Comparison of ENCODE assay signal across 9 mouse cellular contexts in genomic region chr2:35259338-35260080, GRCm38 (mm10). TPM values are rescaled to one million over a fixed set of nuclear protein-coding genes. Genes with fewer than 3 reads are reported as not detected.
DNase-seq lines count a peak whose midpoint lies in the region; ATAC-seq and TF ChIP-seq lines count a peak whose summit lies in the region.
"Had no signal": no experiment of that assay in that cellular context is flagged by ENCODE, and none has a peak within 500 bp of the region (broad histone marks: within the 10 kb centered on the region; RNA-seq: fewer than 3 reads in every experiment).

No protein-coding gene starts in this region.

- no peaks in the 10 kb centered on the region for H3K9me3 ChIP-seq in heart, embryonic 13.5 days
- H3K9me3 ChIP-seq in G1E (replicated peaks): no peaks in the 10 kb centered on the region
- H3K9me3 ChIP-seq in heart, postnatal 0 days (replicated peaks; ENCODE audit: control insufficient read depth, low read length): no peaks in the 10 kb centered on the region
- no peaks in the 10 kb centered on the region for H3K9me3 ChIP-seq in midbrain, postnatal 0 days (ENCODE audit: low read length)

- peak overlapping the region; percentile 27 for H3K4me3 ChIP-seq in heart, embryonic 13.5 days
- H3K4me3 ChIP-seq in G1E (ENCODE audit: low read depth, low read length): peak overlapping the region; percentile 17; the same call in 1 of the 2 replicates
- no peak overlapping the region for H3K4me3 ChIP-seq in heart, postnatal 0 days (ENCODE audit: low read depth, low read length)
- H3K4me3 ChIP-seq in midbrain, postnatal 0 days (ENCODE audit: low read depth, low read length): no peak overlapping the region

- peaks cover 5% of the 10 kb centered on the region for H3K27me3 ChIP-seq in heart, embryonic 13.5 days (replicated peaks)
- peaks cover 21% of the 10 kb centered on the region for H3K27me3 ChIP-seq in G1E (ENCODE audit: insufficient read depth, low read length)
- no peaks in the 10 kb centered on the region for H3K27me3 ChIP-seq in heart, postnatal 0 days (ENCODE audit: control insufficient read depth, insufficient read depth, low read length)
- 0 out of 2 replicates have a peak, but pooled peaks cover 3% of the 10 kb centered on the region for H3K27me3 ChIP-seq in midbrain, postnatal 0 days (ENCODE audit: insufficient read depth, low read length)

- no peak for TF ChIP-seq CTCF in G1E (IDR thresholded peaks at IDR 0.05; ENCODE audit: low read depth, low read length)
- no peak for TF ChIP-seq CTCF in heart, postnatal 0 days (IDR thresholded peaks at IDR 0.05; ENCODE audit: low read depth)
- TF ChIP-seq CTCF in midbrain, postnatal 0 days (IDR thresholded peaks at IDR 0.05): no peak

- H3K36me3 ChIP-seq in heart, embryonic 13.5 days: no peaks in the 10 kb centered on the region
- H3K36me3 ChIP-seq in G1E (replicated peaks): no peaks in the 10 kb centered on the region
- no peaks in the 10 kb centered on the region for H3K36me3 ChIP-seq in heart, postnatal 0 days (replicated peaks; ENCODE audit: control insufficient read depth, insufficient read depth, low read length)
- H3K36me3 ChIP-seq in midbrain, postnatal 0 days (ENCODE audit: insufficient read depth, low read length): no peaks in the 10 kb centered on the region

- TF ChIP-seq EP300 in heart, postnatal 0 days (IDR thresholded peaks at IDR 0.05; ENCODE audit: low read depth): no peak

- WGBS in heart, embryonic 13.5 days: 15% methylated on average over 13 of the region's 13 CpGs
- 10% methylated on average over 13 of the region's 13 CpGs for WGBS in heart, postnatal 0 days
- 64% methylated on average over 13 of the region's 13 CpGs for WGBS in midbrain, postnatal 0 days

- no peak; the same call in 1 of the 2 replicates for ATAC-seq in heart, embryonic 13.5 days (ENCODE audit: extremely low read depth, insufficient number of reproducible peaks, low FRiP score, low TSS enrichment)
- ATAC-seq in G1E (ENCODE audit: extremely low read depth, insufficient number of reproducible peaks, low FRiP score, poor library complexity, severe bottlenecking): no peak
- peak; percentile 45 for ATAC-seq in heart, postnatal 0 days (ENCODE audit: insufficient read depth, low read depth)
- peak; percentile 50; the same call in 1 of the 2 replicates for ATAC-seq in neutrophil, adult 5-6 weeks (ENCODE audit: extremely low read depth, insufficient number of reproducible peaks, low FRiP score, poor library complexity, severe bottlenecking)
- no peak for ATAC-seq in midbrain, postnatal 0 days (ENCODE audit: low FRiP score)
- ATAC-seq in frontal cortex, adult (ENCODE audit: low TSS enrichment): no peak
- ATAC-seq: midbrain, embryonic 16.5 days had no signal

- peak overlapping the region; percentile 93 for H3K27ac ChIP-seq in heart, embryonic 13.5 days (replicated peaks)
- H3K27ac ChIP-seq in heart, postnatal 0 days (ENCODE audit: low read depth): peak overlapping the region; percentile 80
- no peak overlapping the region for H3K27ac ChIP-seq in midbrain, postnatal 0 days (ENCODE audit: low read depth, low read length)

- DNase-seq in heart, postnatal 36 days: no peak
- peak; percentile 53 for DNase-seq in G1E (ENCODE audit: low spot score)
- DNase-seq in heart, postnatal 0 days (ENCODE audit: low spot score): peak; percentile 62
- DNase-seq in midbrain, postnatal 0 days (ENCODE audit: low spot score): no peak
- DNase-seq in left cerebral cortex, adult 8-10 months (ENCODE audit: low spot score in 2 of 2): no peak

- intact Hi-C loops in heart, postnatal 36 days (cut with DNase I): no loop called here

- H3K9ac ChIP-seq in heart, embryonic 13.5 days: peak overlapping the region; percentile 68
- H3K9ac ChIP-seq in heart, postnatal 0 days (replicated peaks; ENCODE audit: low read depth, low read length): no peak overlapping the region; the same call in 1 of the 2 replicates
- H3K9ac ChIP-seq in midbrain, postnatal 0 days (replicated peaks; ENCODE audit: low read length, poor library complexity, severe bottlenecking): no peak overlapping the region

- H3K4me1 ChIP-seq in heart, embryonic 13.5 days: peaks cover 59% of the 10 kb centered on the region
- peaks cover 61% of the 10 kb centered on the region for H3K4me1 ChIP-seq in G1E (ENCODE audit: insufficient read depth, low read depth, low read length)
- peaks cover 23% of the 10 kb centered on the region for H3K4me1 ChIP-seq in heart, postnatal 0 days (ENCODE audit: control insufficient read depth, insufficient read depth)
- peaks cover 6% of the 10 kb centered on the region; the same call in 1 of the 2 replicates for H3K4me1 ChIP-seq in midbrain, postnatal 0 days (ENCODE audit: insufficient read depth, low read length)

- peak overlapping the region; percentile 82 for H3K4me2 ChIP-seq in heart, embryonic 13.5 days
- peak overlapping the region; percentile 32 for H3K4me2 ChIP-seq in heart, postnatal 0 days (ENCODE audit: low read depth, low read length)
- H3K4me2 ChIP-seq in midbrain, postnatal 0 days (ENCODE audit: low read depth, low read length, poor library complexity, severe bottlenecking): no peak overlapping the region

RNA-seq across cellular contexts. Expression of gene Gsn, which starts 3.3 kb away (rescaled TPM):
- 205 and 215 TPM in 2 replicates for polyA plus RNA-seq in heart, embryonic 13.5 days (2015; fragmentation: Nextera tagmentation; extraction: Ambion mirVana)
- total RNA-seq in heart, postnatal 36 days (2021): 100 to 1,000 TPM; 969 to 984 TPM
- total RNA-seq in G1E (2014; fragmentation: Nextera tagmentation): 6.0 and 11.1 TPM in 2 replicates
- 22.3 and 24.5 TPM in 2 replicates for total RNA-seq in G1E (2017)
- 14.8 and 18.3 TPM in 2 replicates for polyA plus RNA-seq in G1E (2012)
- total RNA-seq in heart, postnatal 0 days (2014; rRNA removed; ENCODE audit: low replicate concordance): 454 and 460 TPM in 2 replicates
- 255 and 259 TPM in 2 replicates for polyA plus RNA-seq in heart, postnatal 0 days (2015; fragmentation: Nextera tagmentation; extraction: Ambion mirVana)
- total RNA-seq in neutrophil, adult 5-6 weeks (2017): 187 and 197 TPM in 2 replicates
- total RNA-seq in midbrain, postnatal 0 days (2014; rRNA removed): 23.4 and 39.1 TPM in 2 replicates
- 26.2 and 28.5 TPM in 2 replicates for polyA plus RNA-seq in midbrain, postnatal 0 days (2015; fragmentation: Nextera tagmentation; extraction: Ambion mirVana)
- total RNA-seq in left cerebral cortex, adult 8-10 months (2022): 10 to 100 TPM; 49.8 to 64.6 (median 59.3) TPM

RNA-seq across cellular contexts. Expression of gene Rab14, which starts 58.6 kb away (rescaled TPM):
- 228 and 262 TPM in 2 replicates for polyA plus RNA-seq in heart, embryonic 13.5 days (2015; fragmentation: Nextera tagmentation; extraction: Ambion mirVana)
- total RNA-seq in heart, postnatal 36 days (2021): 100 to 1,000 TPM; 133 to 134 TPM
- 186 and 192 TPM in 2 replicates for total RNA-seq in G1E (2014; fragmentation: Nextera tagmentation)
- total RNA-seq in G1E (2017): 121 and 127 TPM in 2 replicates
- polyA plus RNA-seq in G1E (2012): 1,231 and 1,479 TPM in 2 replicates
- total RNA-seq in heart, postnatal 0 days (2014; rRNA removed; ENCODE audit: low replicate concordance): 83.8 and 130 TPM in 2 replicates
- polyA plus RNA-seq in heart, postnatal 0 days (2015; fragmentation: Nextera tagmentation; extraction: Ambion mirVana): 346 and 349 TPM in 2 replicates
- total RNA-seq in neutrophil, adult 5-6 weeks (2017): 215 and 295 TPM in 2 replicates
- 65.3 and 122 TPM in 2 replicates for total RNA-seq in midbrain, postnatal 0 days (2014; rRNA removed)
- polyA plus RNA-seq in midbrain, postnatal 0 days (2015; fragmentation: Nextera tagmentation; extraction: Ambion mirVana): 458 and 504 TPM in 2 replicates
- 100 to 1,000 TPM; 221 to 237 (median 224) TPM for total RNA-seq in left cerebral cortex, adult 8-10 months (2022)

Comparison
In these comparisons a context has a peak if more than half of its experiments do, and no peak if none do; other contexts are left out.
1. ATAC-seq: peak in heart, postnatal 0 days (single experiment) and neutrophil, adult 5-6 weeks (single experiment); none in heart, embryonic 13.5 days (single experiment), G1E (single experiment), midbrain, postnatal 0 days (single experiment) and frontal cortex, adult (single experiment).
2. H3K4me3 ChIP-seq: peak in heart, embryonic 13.5 days (single experiment) and G1E (single experiment); none in heart, postnatal 0 days (single experiment) and midbrain, postnatal 0 days (single experiment).
3. DNase-seq: peak in G1E (single experiment) and heart, postnatal 0 days (single experiment); none in heart, postnatal 36 days (0 of 2), midbrain, postnatal 0 days (single experiment) and left cerebral cortex, adult 8-10 months (0 of 2).